Mouse (Mus musculus): ENCODE data around the gene Stx1b. TPM values are rescaled to one million over a fixed set of nuclear protein-coding genes. Genes with fewer than 3 reads are reported as not detected.
A peak's percentile ranks its signal among the peaks of the same experiment; 100 is the strongest.
"Not testable (repeated sequence)": the region's sequence is repeated elsewhere in the genome, so short reads cannot be mapped to it uniquely, and the experiment has no call there.

Gene Stx1b
- total and polyA plus RNA-seq, 2 experiments = 0.55 to 7.9 TPM

DNA sequence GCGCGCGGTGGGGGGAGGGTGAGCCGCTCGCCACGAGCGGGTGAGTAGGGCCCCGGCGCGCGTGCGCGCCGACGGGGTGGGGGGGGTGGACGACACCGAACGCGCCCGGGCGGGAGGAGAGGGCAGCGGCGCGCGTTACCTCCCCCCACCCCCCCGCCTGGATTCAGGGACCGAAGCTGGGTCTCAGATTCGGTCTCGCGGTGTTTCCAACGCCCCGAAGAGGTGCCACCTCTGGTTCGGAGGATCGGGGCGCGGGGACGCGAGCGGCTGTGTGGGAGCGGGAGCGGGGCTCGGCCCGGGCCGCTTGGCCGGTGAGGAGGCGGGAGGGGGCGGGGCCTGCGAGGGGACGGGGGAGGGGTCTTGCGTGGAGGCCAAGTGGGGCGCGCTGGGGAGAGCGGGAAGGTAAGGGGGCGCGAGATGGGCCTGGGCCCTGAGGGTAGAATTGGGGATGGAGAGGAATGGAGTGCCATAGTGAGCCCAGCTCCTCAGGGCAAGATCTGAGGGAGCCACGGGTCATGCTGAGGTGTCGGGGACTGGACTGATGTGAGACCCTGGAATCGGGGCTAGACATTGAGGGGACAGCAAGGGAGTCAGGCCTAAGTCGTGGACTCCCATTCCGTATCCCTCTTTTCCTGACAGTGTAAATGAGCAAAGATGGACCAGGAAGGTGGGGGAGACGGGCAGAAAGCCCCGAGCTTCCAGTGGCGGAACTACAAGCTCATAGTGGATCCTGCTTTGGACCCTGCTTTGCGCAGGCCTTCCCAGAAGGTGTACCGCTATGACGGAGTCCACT is 46.7 kb downstream of the Stx1b start:
- peaks cover 28% of the 10 kb centered on the region for H3K36me3 ChIP-seq (ENCODE audit: control insufficient read depth, insufficient read depth, low read length)
- DNase-seq (ENCODE audit: extremely low read depth, low read depth, low spot score) = no peak
- H3K27ac ChIP-seq (replicated peaks; ENCODE audit: insufficient read depth, low read depth, low read length) = peak overlapping the region; percentile 95

DNA sequence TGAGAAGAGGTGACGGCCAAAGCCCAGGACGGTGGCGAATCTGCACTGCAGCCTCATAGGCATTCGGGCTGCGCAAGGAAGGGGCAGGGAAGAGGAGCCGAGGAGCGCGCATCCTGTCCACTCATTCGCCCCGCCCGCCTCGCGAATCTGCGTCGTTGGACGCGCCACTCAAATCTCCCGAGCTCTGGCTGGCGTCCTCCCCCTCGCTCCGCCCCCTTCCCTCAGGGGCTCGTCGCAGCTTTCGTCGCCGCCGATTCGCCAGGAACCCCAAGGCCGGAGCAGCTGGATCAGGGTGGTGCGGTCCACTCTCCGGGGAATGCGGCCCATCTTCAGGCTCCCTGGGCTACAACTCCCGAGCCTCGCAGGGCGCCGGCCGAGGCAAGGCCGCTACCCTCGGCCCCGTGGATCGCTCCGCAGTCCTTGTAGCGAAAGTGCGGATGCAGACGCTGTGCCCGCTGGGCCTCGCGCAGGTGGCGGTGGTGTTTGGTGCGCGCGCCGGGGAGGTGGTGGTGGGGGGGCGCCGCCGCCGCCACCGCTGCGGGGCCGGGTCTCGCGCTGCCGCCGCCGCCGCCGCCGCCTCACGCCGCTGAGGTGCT is 47.4 kb downstream of the Stx1b start:
- Histone ChIP-seq H3K27me3 (ENCODE audit: control insufficient read depth, insufficient read depth, low read length) (no peaks in the 10 kb centered on the region), H3K9ac (ENCODE audit: low read depth, low read length) (peak overlapping the region; percentile 97), H3K4me3 (ENCODE audit: insufficient read depth, low read depth, low read length) (peak overlapping the region; percentile 97), H3K4me1 (ENCODE audit: control insufficient read depth, insufficient read depth, low read length) (peaks cover 11% of the 10 kb centered on the region; the same call in 1 of the 2 replicates), H3K79me2 (ENCODE audit: control insufficient read depth, insufficient read depth, low read length) (peaks cover 8% of the 10 kb centered on the region; the same call in 1 of the 2 replicates), H3K27ac (replicated peaks; ENCODE audit: insufficient read depth, low read depth, low read length) (peak overlapping the region; percentile 95), H3K36me3 (ENCODE audit: control insufficient read depth, insufficient read depth, low read length) (peaks cover 22% of the 10 kb centered on the region)
- peak; percentile 85 for DNase-seq (ENCODE audit: extremely low read depth, low read depth, low spot score)
- WGBS = under 1% methylated on average over 70 of the region's 70 CpGs
- TF ChIP-seq CTCF (IDR thresholded peaks at IDR 0.05; ENCODE audit: low read depth, low read length) (no peak), POLR2A (IDR thresholded peaks at IDR 0.05; ENCODE audit: extremely low read depth, insufficient read depth, low read length) (peak; percentile 58; the same call in 1 of the 2 replicates)

More for the DNA sequence above, 46.7 kb downstream of the Stx1b start:
- Histone ChIP-seq H3K79me2 (ENCODE audit: control insufficient read depth, insufficient read depth, low read length) (peaks cover 8% of the 10 kb centered on the region; the same call in 1 of the 2 replicates), H3K4me1 (ENCODE audit: control insufficient read depth, insufficient read depth, low read length) (peaks cover 11% of the 10 kb centered on the region; the same call in 1 of the 2 replicates), H3K27me3 (ENCODE audit: control insufficient read depth, insufficient read depth, low read length) (no peaks in the 10 kb centered on the region), H3K9ac (ENCODE audit: low read depth, low read length) (peak overlapping the region; percentile 97), H3K4me3 (ENCODE audit: insufficient read depth, low read depth, low read length) (peak overlapping the region; percentile 97)
- 0 out of 2 replicates have a peak, but pooled peaks have one; percentile 31 for TF ChIP-seq POLR2A (IDR thresholded peaks at IDR 0.05; ENCODE audit: extremely low read depth, insufficient read depth, low read length)
- no peak for TF ChIP-seq CTCF (IDR thresholded peaks at IDR 0.05; ENCODE audit: low read depth, low read length)
- 3% methylated on average over 66 of the region's 66 CpGs for WGBS

DNA sequence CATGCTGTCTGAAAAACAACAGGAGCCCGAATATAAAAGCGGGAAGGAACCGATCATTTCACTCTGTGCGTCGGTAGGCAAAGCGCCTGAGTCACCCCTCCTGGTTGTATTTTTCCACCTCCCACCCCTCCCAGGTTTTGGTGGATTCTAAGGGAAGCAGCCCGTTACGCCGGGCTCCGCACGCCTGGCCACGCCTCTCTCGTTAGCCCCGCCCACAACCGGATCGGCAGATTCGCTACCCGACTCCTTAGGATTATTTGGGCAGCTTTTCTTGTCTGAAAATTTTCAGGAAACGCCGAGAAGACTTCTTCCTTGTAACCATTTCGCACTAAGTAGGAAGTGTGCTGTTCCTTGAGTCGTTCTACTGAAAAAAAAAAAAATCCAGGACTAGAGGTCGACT is 47.9 kb downstream of the Stx1b start, which contains the start of gene Setd1a:
Gene Setd1a (plus strand): TSS at position 245 of the 400 bp plus-strand sequence.
- H3K79me2 ChIP-seq (ENCODE audit: control insufficient read depth, insufficient read depth, low read length) = peaks cover 8% of the 10 kb centered on the region; the same call in 1 of the 2 replicates
- TF ChIP-seq CTCF (IDR thresholded peaks at IDR 0.05; ENCODE audit: low read depth, low read length) = no peak
- no peak for TF ChIP-seq POLR2A (IDR thresholded peaks at IDR 0.05; ENCODE audit: extremely low read depth, insufficient read depth, low read length)
- H3K9ac ChIP-seq (ENCODE audit: low read depth, low read length) = peak within 1 kb of the TSS; percentile 97
- H3K27ac ChIP-seq (replicated peaks; ENCODE audit: insufficient read depth, low read depth, low read length) = peak within 1 kb of the TSS; percentile 95
- H3K4me1 ChIP-seq (ENCODE audit: control insufficient read depth, insufficient read depth, low read length) = peaks cover 11% of the 10 kb centered on the region; the same call in 1 of the 2 replicates
- WGBS = under 1% methylated on average over 23 of the region's 23 CpGs
- H3K36me3 ChIP-seq (ENCODE audit: control insufficient read depth, insufficient read depth, low read length) = peaks cover 20% of the 10 kb centered on the region
- peak within 1 kb of the TSS; percentile 97 for H3K4me3 ChIP-seq (ENCODE audit: insufficient read depth, low read depth, low read length)
- H3K27me3 ChIP-seq (ENCODE audit: control insufficient read depth, insufficient read depth, low read length) = no peaks in the 10 kb centered on the region
- DNase-seq (ENCODE audit: extremely low read depth, low read depth, low spot score) = no peak

DNA sequence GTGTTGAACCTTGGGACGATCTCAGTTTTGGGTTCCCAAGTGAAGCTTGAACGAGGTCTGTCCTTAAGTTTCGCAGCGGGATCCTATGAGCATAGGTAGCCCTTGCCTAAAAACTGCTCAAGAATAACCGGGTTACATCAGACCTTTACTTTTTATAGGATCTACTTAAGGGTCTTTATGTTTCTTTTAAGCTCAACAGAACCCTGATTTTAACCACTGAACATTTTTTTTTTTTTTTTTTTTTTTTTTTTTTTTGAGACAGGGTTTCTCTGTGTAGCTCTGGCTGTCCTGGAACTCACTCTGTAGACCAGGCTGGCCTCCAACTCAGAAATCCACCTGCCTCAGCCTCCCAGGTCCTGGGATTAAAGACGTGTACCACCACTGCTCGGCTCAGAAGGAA is 48.5 kb downstream of the Stx1b start:
- peak overlapping the region; percentile 97; the same call in 1 of the 2 replicates for H3K4me3 ChIP-seq (ENCODE audit: insufficient read depth, low read depth, low read length)
- H3K27me3 ChIP-seq (ENCODE audit: control insufficient read depth, insufficient read depth, low read length); H3K79me2 ChIP-seq (ENCODE audit: control insufficient read depth, insufficient read depth, low read length); H3K27ac ChIP-seq (replicated peaks; ENCODE audit: insufficient read depth, low read depth, low read length); DNase-seq (ENCODE audit: extremely low read depth, low read depth, low spot score): not testable (repeated sequence)
- H3K9ac ChIP-seq (ENCODE audit: low read depth, low read length) = peak overlapping the region; percentile 66
- H3K36me3 ChIP-seq (ENCODE audit: control insufficient read depth, insufficient read depth, low read length) = peaks cover 14% of the 10 kb centered on the region
- peaks cover 14% of the 10 kb centered on the region; the same call in 1 of the 2 replicates for H3K4me1 ChIP-seq (ENCODE audit: control insufficient read depth, insufficient read depth, low read length)
- WGBS = 68% methylated on average over 7 of the region's 7 CpGs

DNA sequence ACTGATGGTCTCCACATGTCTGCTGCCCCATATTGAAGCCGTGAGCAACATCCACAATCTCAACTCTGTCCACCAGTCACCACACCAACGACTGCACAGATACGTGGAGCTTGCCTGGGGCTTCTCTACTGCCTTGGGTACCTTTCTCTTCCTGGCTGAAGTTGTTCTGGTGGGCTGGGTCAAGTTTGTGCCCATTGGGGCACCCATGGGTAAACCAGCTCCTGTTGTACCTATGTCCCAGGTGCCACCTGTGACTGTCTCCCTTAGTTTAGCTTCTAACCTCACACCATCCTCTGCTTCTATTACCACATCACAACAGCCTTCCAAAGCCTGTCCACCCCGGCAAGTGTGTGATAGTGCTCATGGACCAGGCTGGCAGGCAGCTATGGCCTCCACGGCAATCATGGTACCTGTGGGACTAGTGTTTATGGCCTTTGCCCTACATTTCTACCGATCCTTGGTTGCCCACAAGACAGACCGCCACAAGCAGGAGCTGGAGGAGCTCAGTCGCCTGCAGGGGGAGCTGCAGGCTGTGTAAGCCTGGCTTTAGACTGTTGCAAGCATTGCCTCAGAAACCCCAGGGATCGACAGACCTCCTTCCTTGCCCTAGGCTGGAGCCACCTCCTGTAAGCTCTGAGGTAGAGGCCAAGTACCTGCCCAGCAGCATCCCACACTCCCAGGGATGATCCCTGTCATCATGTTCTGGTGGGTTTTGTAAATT is 50.5 kb downstream of the Stx1b start:
- H3K79me2 ChIP-seq (ENCODE audit: control insufficient read depth, insufficient read depth, low read length) = peaks cover 8% of the 10 kb centered on the region; the same call in 1 of the 2 replicates
- no peak overlapping the region for H3K4me3 ChIP-seq (ENCODE audit: insufficient read depth, low read depth, low read length)
- peaks cover 21% of the 10 kb centered on the region for H3K4me1 ChIP-seq (ENCODE audit: control insufficient read depth, insufficient read depth, low read length)
- H3K9ac ChIP-seq (ENCODE audit: low read depth, low read length) = no peak overlapping the region
- no peaks in the 10 kb centered on the region for H3K27me3 ChIP-seq (ENCODE audit: control insufficient read depth, insufficient read depth, low read length)
- peak; percentile 58 for DNase-seq (ENCODE audit: extremely low read depth, low read depth, low spot score)
- H3K27ac ChIP-seq (replicated peaks; ENCODE audit: insufficient read depth, low read depth, low read length) = no peak overlapping the region
- WGBS = 42% methylated on average over 9 of the region's 9 CpGs
- no peaks in the 10 kb centered on the region for H3K36me3 ChIP-seq (ENCODE audit: control insufficient read depth, insufficient read depth, low read length)
- TF ChIP-seq CTCF (IDR thresholded peaks at IDR 0.05; ENCODE audit: low read depth, low read length) (peak; percentile 88), POLR2A (IDR thresholded peaks at IDR 0.05; ENCODE audit: extremely low read depth, insufficient read depth, low read length) (no peak)

Data from liver, adult 2 months (tissue).